9 mouse cellular contexts compared by ENCODE assay signal in the genomic region with DNA sequence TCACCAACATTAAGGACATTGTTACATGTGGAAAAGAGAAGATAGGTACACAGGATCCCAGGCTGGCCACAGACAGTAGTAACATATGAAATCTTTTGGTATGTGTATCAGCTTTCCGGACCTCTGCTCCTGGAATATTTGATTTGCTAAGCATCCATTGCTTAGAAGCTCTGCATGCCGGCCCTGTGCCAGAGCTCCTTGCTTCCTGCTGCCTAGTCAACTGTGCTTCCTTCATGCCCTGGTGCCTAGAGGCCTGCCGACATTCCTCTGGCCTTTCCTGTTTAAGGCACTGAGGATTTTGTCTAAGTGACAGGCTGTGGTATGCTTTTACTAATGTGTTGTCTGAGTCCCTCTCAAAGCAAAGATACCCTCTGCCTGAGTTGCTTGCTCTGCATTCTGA.
DNase-seq lines count a peak whose midpoint lies in the region; ATAC-seq lines count a peak whose summit lies in the region.
"Had no signal": no experiment of that assay in that cellular context is flagged by ENCODE, and none has a peak within 500 bp of the region (broad histone marks: within the 10 kb centered on the region; RNA-seq: fewer than 3 reads in every experiment).

No protein-coding gene starts in this region.

- no peak for ATAC-seq in erythroid progenitor cell, adult 5-6 weeks (replicated peaks; ENCODE audit: low FRiP score, poor library complexity, severe bottlenecking)
- ATAC-seq in granulocyte monocyte progenitor cell, adult 5-6 weeks (replicated peaks; ENCODE audit: poor library complexity, severe bottlenecking) = no peak

- peak; percentile 85 for DNase-seq in heart, adult 11 months
- no peak for DNase-seq in heart, adult 8-10 months (ENCODE audit: low spot score)
- DNase-seq in brain, adult 2 months (ENCODE audit: low read depth, low spot score) = peak; percentile 33
- peak; percentile 48 to 51 for DNase-seq in cerebellum, postnatal 14 days
- DNase-seq in kidney, postnatal 10 days = peak; percentile 75
- no peak for DNase-seq in c-Kit-positive CD71-positive TER-119-positive erythroid progenitor cells, embryonic 14.5 days (ENCODE audit: low spot score)
- DNase-seq: adrenal gland, adult 8-10 months had no signal

Comparison
In these comparisons a context has a peak if more than half of its experiments do, and no peak if none do; other contexts are left out.
1. DNase-seq: peak in heart, adult 11 months (single experiment), brain, adult 2 months (single experiment), cerebellum, postnatal 14 days (2 of 2) and kidney, postnatal 10 days (single experiment); none in heart, adult 8-10 months (single experiment) and c-Kit-positive CD71-positive TER-119-positive erythroid progenitor cells, embryonic 14.5 days (single experiment).